Mouse (Mus musculus) heart, adult 2 months (tissue): ENCODE measurements at regions not wholly inside any gene's neighbourhood (a gene's known extent, or its start where the extent isn't known, plus 50 kb on each side); places are given as distances from the start of the nearest gene placed in this dataset.

Experiments
- CTCF ChIP-seq: fragments of 200-600 bp; IDR thresholded peaks from 2 replicates; pipeline ENCODE4 v1.8.1; 2022; ENCODE audit warnings: antibody characterized with exemption, mild to moderate bottlenecking, moderate library complexity
- EP300 ChIP-seq: fragments of 200-500 bp; IDR thresholded peaks from 2 replicates; pipeline ENCODE4 v1.6.1; 2011; ENCODE audit warnings: low read depth, low read length, control low read depth; ENCODE audit not compliant: insufficient read depth
- POLR2A ChIP-seq: fragments of 200-500 bp; IDR thresholded peaks from 2 replicates; pipeline ENCODE4 v1.6.1; 2011; ENCODE audit warnings: mild to moderate bottlenecking, low read depth, low read length, control low read depth; ENCODE audit not compliant: insufficient read depth

- no peak for TF ChIP-seq CTCF
- no peak for TF ChIP-seq EP300
- TF ChIP-seq POLR2A: no peak
Observed at GRCm38 (mm10) chr1:147219438-147219837, 724.9 kb downstream of the Brinp3 start.
